Mouse (Mus musculus): Measurements from ENCODE around the gene Vangl1. TPM values are rescaled to one million over a fixed set of nuclear protein-coding genes. Genes with fewer than 3 reads are reported as not detected.
"Not testable (repeated sequence)": the region's sequence is repeated elsewhere in the genome, so short reads cannot be mapped to it uniquely, and the experiment has no call there.

The Vangl1 gene
- total RNA-seq, 1 experiment from 2014 or later: 5.4 TPM

DNA sequence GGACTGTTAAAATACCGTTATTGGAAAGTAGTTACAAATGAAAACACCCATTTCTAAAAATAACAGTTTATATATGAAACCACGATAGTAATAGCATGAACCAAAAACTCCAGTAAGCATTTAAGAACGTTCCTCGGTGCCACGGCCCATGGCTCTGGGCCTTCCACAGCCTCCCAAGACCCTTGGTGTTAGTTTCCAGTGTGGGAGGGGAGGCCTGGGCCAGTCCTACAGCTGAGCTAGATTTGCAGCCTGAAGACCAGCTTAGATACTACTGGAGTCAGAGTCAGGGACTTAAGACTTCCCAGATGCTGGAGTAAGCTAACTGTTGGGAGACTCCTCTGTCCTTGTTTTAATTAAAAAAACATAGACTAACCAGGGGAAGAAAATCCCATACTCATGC, 28.4 kb downstream of the Vangl1 start:
- no peak for ATAC-seq (replicated peaks; ENCODE audit: low read depth, poor library complexity, severe bottlenecking)

GRCm38 (mm10) chr3:102175701-102176100, 28.8 kb downstream of the Vangl1 start:
- ATAC-seq (replicated peaks; ENCODE audit: low read depth, poor library complexity, severe bottlenecking): no peak

DNA sequence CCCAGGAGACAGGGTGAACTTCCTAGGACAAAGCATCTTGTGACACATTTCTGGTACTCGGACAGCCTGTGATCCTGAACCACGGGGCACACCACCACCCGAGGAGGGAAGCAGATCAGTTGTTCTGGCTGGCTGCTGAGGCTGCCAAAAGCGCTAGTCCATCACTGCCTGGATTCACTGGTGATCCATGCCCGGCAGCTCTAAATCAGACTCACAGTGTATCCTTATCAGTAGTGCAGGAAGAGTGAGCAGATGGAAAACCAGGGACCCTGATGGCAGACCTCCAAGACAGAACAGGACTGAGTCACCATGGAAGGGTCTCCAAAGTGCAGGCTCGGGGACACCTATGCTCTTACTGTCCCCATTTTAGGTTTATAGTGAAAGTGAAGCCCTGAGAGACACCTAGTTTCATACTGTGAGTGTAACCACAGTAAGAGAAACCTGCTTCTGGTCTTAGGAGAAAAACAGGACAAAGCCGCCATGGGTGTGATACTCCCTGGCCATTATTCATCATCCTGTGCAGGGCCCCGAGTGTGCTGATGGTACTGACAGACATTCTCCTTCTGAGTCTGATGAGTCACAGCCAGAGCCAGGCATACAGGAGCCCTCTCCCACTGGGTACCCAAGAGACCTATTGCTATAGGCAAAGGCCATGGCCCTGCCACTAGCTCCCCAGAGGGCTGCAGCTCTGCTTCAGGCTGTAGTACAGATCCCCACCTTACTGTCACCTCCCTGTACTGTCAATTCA, 30.2 kb downstream of the Vangl1 start:
- no peak for ATAC-seq (replicated peaks; ENCODE audit: low read depth, poor library complexity, severe bottlenecking)

- no peak for ATAC-seq (replicated peaks; ENCODE audit: low read depth, poor library complexity, severe bottlenecking)
Measured at GRCm38 (mm10) chr3:102169197-102169905, 35.1 kb downstream of the Vangl1 start.

DNA sequence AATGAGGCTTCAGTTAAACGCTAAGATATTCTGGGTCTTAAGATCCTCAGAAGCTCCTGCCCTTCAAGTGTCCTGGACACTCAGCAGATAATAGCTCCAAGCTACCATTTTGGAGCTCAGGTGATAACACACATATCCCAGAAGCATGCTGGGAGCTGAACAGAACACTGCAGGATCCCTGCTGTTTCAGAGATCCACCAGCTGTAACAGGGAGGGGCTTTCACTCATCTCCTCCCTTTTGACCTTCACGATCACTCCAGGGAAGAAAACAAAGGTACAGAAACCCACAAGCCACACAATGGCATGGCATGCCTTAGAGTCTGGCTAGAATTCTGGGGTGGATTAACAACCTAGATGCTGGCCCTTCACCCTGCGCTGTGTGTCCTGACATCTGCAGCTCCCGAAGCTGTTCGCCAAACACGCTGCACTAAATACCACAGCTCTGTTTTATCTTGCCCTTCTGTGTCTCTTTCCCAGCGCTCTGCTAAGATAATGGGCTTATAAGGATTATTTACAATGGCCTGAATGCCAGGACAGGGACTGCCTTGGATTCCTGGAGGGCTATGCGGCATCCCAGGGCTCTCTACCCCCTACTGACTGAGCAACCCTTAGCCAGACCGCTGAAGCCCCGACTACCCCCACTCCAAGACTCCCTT, 36.8 kb downstream of the Vangl1 start:
- no peak for ATAC-seq (replicated peaks; ENCODE audit: low read depth, poor library complexity, severe bottlenecking)

DNA sequence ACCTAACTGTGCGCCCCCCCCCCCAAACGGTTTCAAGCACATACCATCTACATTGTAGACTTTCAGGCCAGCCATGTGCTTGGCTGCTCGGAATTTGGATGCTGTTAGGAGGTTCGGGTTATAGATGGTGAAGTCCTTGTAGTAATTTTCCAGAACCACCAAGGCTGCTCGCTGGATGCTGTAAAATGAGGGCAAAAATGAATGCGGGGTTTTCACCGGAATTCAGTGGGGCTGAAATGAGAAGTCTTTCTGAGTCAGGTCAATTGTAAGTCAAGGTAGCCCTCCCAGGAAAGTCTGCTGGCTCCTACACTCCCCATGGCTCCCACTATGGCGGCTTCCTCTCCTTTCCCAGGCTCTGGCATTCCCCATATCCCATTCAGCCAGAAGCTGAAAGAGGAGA, 37.7 kb downstream of the Vangl1 start:
- no peak for ATAC-seq (replicated peaks; ENCODE audit: low read depth, poor library complexity, severe bottlenecking)

DNA sequence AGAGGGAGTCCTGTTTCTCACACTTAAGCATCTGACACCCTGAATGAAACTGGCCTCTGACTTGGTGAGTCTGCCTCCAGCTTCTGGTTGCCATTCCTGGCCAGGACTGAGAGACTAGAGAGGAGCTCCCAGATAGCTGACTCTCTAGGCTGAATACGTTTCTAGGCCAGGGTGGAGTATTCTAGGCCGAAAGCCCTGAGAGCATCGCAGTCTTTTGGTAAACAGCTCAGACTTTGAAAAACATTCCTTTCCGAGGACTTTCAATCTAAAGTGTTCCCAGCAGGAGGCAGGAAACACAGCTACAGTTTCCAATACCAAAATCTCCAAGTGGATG, 38.2 kb downstream of the Vangl1 start:
- ATAC-seq (replicated peaks; ENCODE audit: low read depth, poor library complexity, severe bottlenecking): no peak

GRCm38 (mm10) chr3:102165536-102166286, 38.8 kb downstream of the Vangl1 start:
- ATAC-seq (replicated peaks; ENCODE audit: low read depth, poor library complexity, severe bottlenecking): peak; percentile 89

DNA sequence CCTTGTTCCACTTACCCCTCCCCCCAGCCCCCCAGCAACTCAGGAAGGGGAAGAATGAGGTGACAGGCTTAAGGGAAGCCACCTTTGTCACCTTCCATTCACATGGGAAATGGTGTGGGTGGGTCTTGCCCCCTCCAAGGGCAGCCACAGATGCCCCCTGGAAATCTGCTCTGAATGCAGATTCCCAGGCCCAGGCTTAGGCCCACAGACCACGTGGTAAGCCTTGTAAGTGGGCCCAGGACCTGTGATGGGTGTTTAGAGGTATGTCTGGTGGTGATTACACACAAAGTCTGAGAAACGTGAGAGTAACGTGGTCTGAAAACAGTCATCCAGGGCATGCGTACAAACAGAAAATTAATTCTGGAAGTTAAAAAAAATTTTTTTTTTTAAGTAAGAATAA, 39.6 kb downstream of the Vangl1 start:
- no peak for ATAC-seq (replicated peaks; ENCODE audit: low read depth, poor library complexity, severe bottlenecking)

DNA sequence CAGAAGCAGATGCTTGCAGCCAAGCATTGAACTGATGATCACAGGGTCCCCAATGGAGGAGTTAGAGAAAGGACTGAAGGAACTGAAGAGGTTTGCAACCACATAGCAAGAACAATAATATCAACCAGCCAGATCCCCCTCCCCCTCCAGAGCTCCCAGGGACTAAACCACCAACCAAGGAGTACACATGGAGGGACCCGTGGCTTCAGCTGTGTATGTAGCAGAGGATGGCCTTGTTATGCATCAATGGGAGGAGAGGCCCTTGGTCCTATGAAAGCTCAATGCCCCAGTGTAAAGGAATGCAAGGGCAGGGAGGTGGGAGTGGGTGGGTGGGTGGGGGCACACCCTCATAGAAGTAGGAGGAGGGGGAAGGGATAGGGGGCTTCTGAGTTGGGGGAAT, 40.6 kb downstream of the Vangl1 start:
- ATAC-seq (replicated peaks; ENCODE audit: low read depth, poor library complexity, severe bottlenecking): not testable (repeated sequence)

DNA sequence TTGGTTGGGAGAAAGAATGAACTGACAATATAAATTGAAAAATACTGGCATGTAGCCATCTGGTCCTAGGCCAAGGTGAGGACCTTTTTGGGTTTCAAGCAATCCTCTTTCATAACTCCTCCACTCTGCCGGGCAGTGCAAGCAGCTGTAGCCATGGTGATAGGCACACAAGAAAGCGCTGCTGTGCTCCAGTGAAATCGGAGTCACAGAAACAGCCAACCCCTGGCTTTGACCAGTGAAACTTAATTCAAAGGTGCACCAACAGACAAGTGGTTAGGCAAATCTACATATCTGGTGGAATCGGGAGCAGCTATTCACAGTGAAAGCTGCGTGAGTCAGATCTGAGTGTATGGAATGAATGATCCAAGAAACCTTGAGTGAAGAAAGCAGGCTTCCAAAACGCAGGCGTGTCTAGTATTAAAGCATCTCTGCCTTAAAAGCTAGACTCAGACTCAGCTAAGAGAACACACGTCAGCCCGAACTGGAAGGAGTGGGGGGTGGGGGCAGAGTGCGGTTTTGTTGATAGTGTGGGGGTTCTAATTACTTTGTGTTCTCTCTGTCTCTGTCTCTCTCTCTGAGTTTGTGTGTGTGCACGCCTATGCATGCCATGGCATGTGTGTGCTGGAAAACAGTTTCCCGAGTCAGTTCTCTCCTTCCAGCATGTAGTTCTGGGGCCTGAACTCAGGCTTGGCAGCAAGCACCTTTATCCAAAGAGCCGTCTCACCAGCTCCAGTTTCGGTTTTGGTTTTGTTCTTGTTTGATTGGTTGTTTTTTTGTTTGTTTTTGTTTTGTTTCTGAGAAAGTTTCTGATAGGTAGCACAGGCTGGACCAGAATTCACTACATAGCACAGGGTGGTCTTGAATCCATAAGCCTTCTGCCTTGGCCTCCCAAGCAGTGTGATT, 44.8 kb downstream of the Vangl1 start:
- no peak for ATAC-seq (replicated peaks; ENCODE audit: low read depth, poor library complexity, severe bottlenecking)

DNA sequence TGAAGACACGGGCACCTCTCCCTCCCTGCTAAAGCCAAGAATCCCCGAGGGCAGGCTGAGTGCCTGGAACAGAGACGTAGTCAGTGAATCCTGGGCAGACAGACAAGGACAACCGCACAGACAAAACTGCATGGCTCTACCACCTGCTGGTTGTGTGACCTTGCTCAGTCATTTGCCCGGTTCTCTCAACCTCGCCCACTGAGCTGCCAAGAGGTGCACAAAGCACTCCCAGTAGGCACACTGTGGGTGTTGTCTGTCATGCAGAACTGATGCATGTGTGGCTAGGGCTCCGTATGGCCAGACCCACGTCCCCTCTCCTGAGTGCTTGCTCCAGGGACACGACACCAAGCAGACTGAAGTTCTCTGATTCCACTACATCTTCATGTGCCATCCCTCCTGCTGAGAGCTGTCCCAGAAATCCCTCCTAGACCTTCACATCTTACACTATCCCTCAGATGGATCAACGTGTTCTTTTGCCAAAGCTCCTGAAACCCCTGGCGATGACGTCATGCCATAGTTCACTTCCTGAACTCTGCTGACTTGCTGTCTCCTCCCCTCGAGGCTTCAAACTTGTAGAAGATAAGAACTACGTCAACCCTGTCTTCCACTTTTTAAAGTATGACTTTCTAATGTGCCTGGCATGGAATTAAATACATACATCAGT, 45.6 kb downstream of the Vangl1 start:
- 0 out of 2 replicates have a peak, but pooled peaks have one; percentile 18 for ATAC-seq (replicated peaks; ENCODE audit: low read depth, poor library complexity, severe bottlenecking)

DNA sequence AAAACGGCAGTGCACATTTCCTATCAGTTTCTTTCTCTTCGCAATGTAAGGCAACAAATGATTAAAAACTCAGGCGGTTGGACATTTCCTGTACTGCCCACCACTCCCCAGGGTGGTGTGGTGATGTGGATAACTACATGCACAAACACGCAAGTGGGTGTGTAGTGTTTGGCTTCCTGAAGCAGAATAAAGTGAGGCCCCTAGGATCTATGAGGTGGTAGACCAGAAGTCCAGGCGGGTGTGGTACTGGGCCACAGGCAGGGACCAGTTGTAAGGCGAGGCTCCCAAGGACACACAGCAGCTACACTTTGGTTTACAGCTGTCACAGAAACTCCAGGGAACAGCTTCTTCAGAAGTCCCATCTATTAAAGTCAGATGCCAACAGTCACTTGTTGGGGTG, 46.8 kb downstream of the Vangl1 start:
- ATAC-seq (replicated peaks; ENCODE audit: low read depth, poor library complexity, severe bottlenecking): no peak

DNA sequence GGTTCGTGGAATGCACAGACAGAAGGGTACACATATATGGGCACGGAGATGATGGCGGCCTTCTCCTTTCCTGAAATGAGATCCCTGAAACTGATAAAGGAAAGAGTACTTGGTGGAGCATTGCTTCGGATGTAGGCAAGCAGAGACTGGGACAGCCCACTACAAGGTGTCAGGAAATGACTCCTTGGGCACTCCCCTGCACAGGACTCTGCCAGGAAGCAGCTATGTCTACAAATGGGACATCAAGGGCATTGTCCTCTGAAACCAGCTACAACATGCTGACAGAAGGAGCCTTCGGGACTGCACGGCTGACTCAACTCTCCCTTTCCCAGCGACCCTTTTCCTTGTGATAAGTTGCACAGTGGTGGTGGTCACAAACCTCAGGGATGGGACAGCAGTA, 47.8 kb downstream of the Vangl1 start:
- no peak for ATAC-seq (replicated peaks; ENCODE audit: low read depth, poor library complexity, severe bottlenecking)

- ATAC-seq (replicated peaks; ENCODE audit: low read depth, poor library complexity, severe bottlenecking): no peak
Measured at GRCm38 (mm10) chr3:102154107-102154506, 50.4 kb downstream of the Vangl1 start.

GRCm38 (mm10) chr3:102152872-102153271, 51.6 kb downstream of the Vangl1 start:
- no peak for ATAC-seq (replicated peaks; ENCODE audit: low read depth, poor library complexity, severe bottlenecking)

GRCm38 (mm10) chr3:102152471-102152870, 52.0 kb downstream of the Vangl1 start:
- ATAC-seq (replicated peaks; ENCODE audit: low read depth, poor library complexity, severe bottlenecking): no peak

DNA sequence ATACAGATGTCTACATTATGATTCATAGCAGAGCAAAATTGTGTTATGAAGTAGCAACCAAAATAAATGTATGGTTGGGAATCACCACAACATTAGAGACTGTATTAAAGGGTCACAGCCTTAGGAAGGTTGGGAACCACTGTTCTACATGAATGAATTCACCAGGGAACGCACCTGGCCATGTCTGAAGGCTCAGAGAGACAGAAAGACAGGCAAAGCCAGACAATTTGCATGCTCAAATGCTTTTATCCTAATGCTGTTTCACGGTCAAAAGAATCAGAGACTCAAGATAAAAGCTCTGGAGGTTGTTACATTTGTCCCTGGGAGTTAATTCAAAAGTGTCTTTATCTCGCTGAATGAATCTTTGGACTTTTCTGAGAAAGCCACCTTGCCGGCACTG, 52.6 kb downstream of the Vangl1 start:
- ATAC-seq (replicated peaks; ENCODE audit: low read depth, poor library complexity, severe bottlenecking): no peak

GRCm38 (mm10) chr3:102149941-102150340, 54.6 kb downstream of the Vangl1 start:
- no peak for ATAC-seq (replicated peaks; ENCODE audit: low read depth, poor library complexity, severe bottlenecking)
